Mouse (Mus musculus) heart, embryonic 16.5 days (tissue): ENCODE measurements at regions not wholly inside any gene's neighbourhood (a gene's known extent, or its start where the extent isn't known, plus 50 kb on each side); places are given as distances from the start of the nearest gene placed in this dataset.

ENCODE experiments used
- ATAC-seq: fragments of 200-750 bp; cut with Nextera tagmentation; replicated peaks from 2 replicates; pipeline ENCODE4 v1.8.0; 2017; ENCODE audit warnings: moderate number of reproducible peaks; ENCODE audit not compliant: insufficient read depth, low FRiP score; ENCODE audit errors: extremely low read depth
- H3K27ac ChIP-seq: fragments of 300-500 bp; sonication (generic); 2 replicates; pipeline ENCODE4 v1.5.1; 2014; ENCODE audit warnings: mild to moderate bottlenecking, low read length, control low read depth, moderate library complexity
- H3K27me3 ChIP-seq: fragments of 300-500 bp; sonication (generic); 2 replicates; pipeline ENCODE4 v1.6.1; 2014; ENCODE audit warnings: low read length, mixed read lengths; ENCODE audit not compliant: control insufficient read depth, insufficient read depth
- H3K36me3 ChIP-seq: fragments of 300-500 bp; sonication (generic); 2 replicates; pipeline ENCODE4 v1.6.1; 2014; ENCODE audit not compliant: control insufficient read depth, insufficient read depth
- H3K4me1 ChIP-seq: fragments of 300-500 bp; sonication (generic); 2 replicates; pipeline ENCODE4 v1.6.1; 2014; ENCODE audit warnings: low read length, mixed read lengths; ENCODE audit not compliant: control insufficient read depth, insufficient read depth
- H3K4me2 ChIP-seq: fragments of 300-500 bp; sonication (generic); 2 replicates; pipeline ENCODE4 v1.6.1; 2014; ENCODE audit warnings: low read depth, mild to moderate bottlenecking, control low read depth, low read length
- H3K4me3 ChIP-seq: fragments of 300-500 bp; sonication (generic); 2 replicates; pipeline ENCODE4 v1.5.1; 2014; ENCODE audit warnings: mild to moderate bottlenecking, control low read depth, low read length
- H3K9ac ChIP-seq: fragments of 300-500 bp; sonication (generic); 2 replicates; pipeline ENCODE4 v1.6.1; 2014; ENCODE audit warnings: low read length, control low read depth
- H3K9me3 ChIP-seq: fragments of 300-500 bp; sonication (generic); replicated peaks from 2 replicates; pipeline ENCODE4 v1.6.1; 2016; ENCODE audit warnings: low read length; ENCODE audit not compliant: control insufficient read depth
- WGBS: fragments of 180-500 bp; shearing (Covaris S2); extraction: QIAGEN DNeasy Blood & Tissue Kit; methylation state at CpG from one replicate; pipeline ENCODE4 v1.1.7; 2014; 5-methylcytosine and 5-hydroxymethylcytosine counted together

DNA sequence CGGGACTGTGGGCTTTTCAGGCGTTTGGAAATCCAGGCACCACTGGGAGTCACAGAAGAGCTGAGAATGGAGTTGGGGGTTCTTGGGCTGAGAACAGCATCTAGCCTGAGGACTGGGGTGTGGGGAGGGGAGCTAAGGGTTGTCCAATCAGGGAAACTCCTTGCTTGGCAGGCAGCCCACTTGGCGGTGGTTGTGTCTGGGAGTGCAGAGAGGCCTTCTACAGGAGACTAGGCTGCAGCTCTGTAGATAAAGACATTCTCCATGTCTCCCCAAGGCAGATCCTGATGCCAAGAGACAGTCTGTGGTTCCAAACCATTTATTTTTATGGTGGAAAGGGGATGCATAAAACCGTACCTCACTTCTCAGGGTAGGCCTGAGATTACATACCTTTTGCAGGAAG, 774.6 kb downstream of the Brinp1 start:
- ATAC-seq: no peak; the same call in 1 of the 2 replicates
- 55% methylated on average over 4 of the region's 4 CpGs for WGBS
- no peak overlapping the region for H3K4me2 ChIP-seq

DNA sequence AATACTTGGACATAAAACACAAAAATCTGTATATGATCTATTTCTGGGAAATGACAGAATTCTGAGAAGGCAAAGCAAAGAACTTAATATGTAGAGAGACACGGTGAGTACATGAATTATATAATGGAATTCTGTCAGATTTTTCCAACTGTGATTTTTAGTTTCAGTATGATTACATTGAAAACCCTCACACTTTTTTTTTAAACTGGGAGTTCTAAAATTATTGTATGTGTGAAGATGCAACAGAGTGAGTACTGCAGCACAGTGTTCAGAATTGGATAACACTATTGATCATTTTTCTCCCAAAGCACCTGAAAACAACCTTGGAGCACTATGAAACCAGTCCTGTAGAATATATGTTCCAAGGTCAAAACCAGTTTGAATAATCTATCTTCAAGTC, 797.7 kb downstream of the Brinp1 start:
- WGBS: 77% methylated on average over 1 of the region's 1 CpGs
- no peak overlapping the region for H3K4me3 ChIP-seq

More for the DNA sequence above, 774.6 kb downstream of the Brinp1 start:
- H3K4me3 ChIP-seq: no peak overlapping the region
- no peaks in the 10 kb centered on the region for H3K9me3 ChIP-seq
- H3K27me3 ChIP-seq: no peaks in the 10 kb centered on the region
- H3K4me1 ChIP-seq: no peaks in the 10 kb centered on the region
- no peaks in the 10 kb centered on the region for H3K36me3 ChIP-seq
- H3K27ac ChIP-seq: no peak overlapping the region
- H3K9ac ChIP-seq: no peak overlapping the region

DNA sequence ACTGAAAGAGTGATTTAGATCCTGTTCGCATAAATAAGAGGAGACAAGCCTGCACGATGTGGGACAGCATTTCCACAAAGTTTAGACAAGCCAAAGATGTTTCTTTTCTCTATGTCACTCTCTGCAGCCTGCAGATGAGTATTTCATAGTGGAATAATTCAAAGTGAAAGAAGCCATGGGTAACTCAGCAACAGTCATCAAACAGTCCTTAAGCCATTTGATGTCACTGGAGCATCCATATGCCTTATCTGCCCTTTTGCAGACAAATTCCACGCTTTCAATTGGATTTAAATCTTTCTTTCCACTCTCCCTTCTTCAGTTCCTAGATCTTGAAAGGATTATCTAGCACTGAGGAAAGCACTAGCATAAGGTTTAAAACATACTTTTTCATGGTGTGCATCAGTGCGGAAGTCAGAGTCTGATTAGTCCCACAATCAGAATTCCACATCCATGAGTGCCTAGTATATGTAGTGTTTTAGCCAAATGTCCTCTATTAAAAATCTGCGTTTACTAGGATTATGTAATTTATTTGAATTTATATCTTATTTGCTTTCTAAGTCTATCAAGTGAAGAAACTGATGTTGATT, 805.6 kb downstream of the Brinp1 start:
- 74% methylated on average over 5 of the region's 5 CpGs for WGBS
- Histone ChIP-seq H3K27me3 (no peaks in the 10 kb centered on the region), H3K4me1 (no peaks in the 10 kb centered on the region), H3K27ac (no peak overlapping the region), H3K9me3 (no peaks in the 10 kb centered on the region), H3K4me3 (no peak overlapping the region), H3K9ac (no peak overlapping the region), H3K4me2 (no peak overlapping the region), H3K36me3 (no peaks in the 10 kb centered on the region)
- no peak for ATAC-seq

More for the DNA sequence above, 797.7 kb downstream of the Brinp1 start:
- Histone ChIP-seq H3K36me3 (no peaks in the 10 kb centered on the region), H3K9me3 (no peaks in the 10 kb centered on the region), H3K27me3 (no peaks in the 10 kb centered on the region), H3K4me2 (no peak overlapping the region), H3K27ac (no peak overlapping the region), H3K4me1 (no peaks in the 10 kb centered on the region), H3K9ac (no peak overlapping the region)
- ATAC-seq: no peak

DNA sequence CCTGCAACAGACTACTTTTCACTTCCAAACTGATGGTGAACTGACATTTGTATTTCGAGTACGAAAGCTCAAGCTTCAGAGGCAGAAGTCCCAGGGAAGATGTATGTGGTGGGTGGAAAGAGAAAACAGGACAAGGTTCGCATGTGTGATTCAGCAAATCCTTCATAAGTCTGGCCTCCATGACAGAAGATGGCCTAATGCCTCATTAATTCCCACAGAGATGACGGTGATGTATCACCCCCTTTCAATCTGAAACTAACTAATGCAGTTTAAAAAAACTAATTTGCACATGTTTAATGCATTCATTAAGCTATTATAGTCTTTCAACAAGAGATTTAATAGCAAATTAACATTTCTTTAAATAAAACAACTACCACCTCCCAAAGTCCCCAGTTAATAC, 826.1 kb downstream of the Brinp1 start:
- Histone ChIP-seq H3K4me1 (no peaks in the 10 kb centered on the region), H3K27ac (no peak overlapping the region), H3K9ac (no peak overlapping the region), H3K4me3 (no peak overlapping the region), H3K9me3 (no peaks in the 10 kb centered on the region), H3K36me3 (no peaks in the 10 kb centered on the region), H3K27me3 (no peaks in the 10 kb centered on the region), H3K4me2 (no peak overlapping the region)
- WGBS: 58% methylated on average over 4 of the region's 4 CpGs
- ATAC-seq: no peak

DNA sequence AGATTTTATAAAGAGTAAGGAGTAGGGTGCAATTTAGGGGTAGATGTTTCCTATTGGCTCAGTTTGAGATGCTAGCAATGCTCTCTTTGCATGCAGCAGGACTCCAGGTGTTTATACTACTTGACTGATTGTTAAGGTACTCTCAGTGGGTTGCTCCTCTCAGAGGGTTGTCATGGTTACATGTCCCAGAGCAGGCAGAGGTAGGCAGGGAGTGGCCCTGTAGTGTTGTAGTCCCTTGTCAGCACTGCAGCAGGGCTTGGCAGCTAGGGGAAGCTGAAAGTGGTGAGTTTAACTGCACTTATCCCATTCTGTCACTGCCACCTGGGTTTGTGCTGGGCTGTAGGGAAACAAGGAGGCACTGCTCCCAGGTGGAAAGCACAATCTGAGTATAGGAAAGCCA, 839.7 kb downstream of the Brinp1 start:
- Histone ChIP-seq H3K4me2 (no peak overlapping the region), H3K9me3 (no peaks in the 10 kb centered on the region; the same call in 1 of the 2 replicates), H3K4me1 (no peaks in the 10 kb centered on the region), H3K36me3 (no peaks in the 10 kb centered on the region), H3K27ac (no peak overlapping the region), H3K9ac (no peak overlapping the region), H3K4me3 (no peak overlapping the region), H3K27me3 (no peaks in the 10 kb centered on the region)
- no peak for ATAC-seq

DNA sequence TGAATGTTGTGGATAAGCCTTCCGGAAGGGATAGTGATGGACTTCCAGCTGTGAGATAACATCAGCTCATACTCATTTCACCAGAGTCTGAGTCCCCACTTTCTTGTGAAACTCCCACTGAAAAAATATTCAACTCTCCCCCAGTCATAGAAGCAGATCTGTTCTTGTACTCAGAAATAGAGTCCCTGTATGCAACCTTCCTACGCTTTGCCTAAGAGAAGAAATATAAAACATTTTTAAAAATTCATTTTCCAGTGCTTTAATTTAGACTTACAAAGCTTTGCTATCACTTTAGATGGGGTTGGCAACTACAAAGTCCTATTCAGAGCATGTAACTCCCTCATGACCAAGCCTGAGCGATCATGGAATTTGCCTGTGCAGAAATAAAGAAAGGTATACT, 868.9 kb downstream of the Brinp1 start:
- H3K27me3 ChIP-seq: no peaks in the 10 kb centered on the region
- no peak overlapping the region for H3K4me3 ChIP-seq
- no peak overlapping the region for H3K4me2 ChIP-seq
- H3K9me3 ChIP-seq: no peaks in the 10 kb centered on the region
- H3K36me3 ChIP-seq: no peaks in the 10 kb centered on the region
- 80% methylated on average over 3 of the region's 3 CpGs for WGBS
- no peak overlapping the region for H3K27ac ChIP-seq
- H3K4me1 ChIP-seq: no peaks in the 10 kb centered on the region
- ATAC-seq: no peak
- H3K9ac ChIP-seq: no peak overlapping the region

DNA sequence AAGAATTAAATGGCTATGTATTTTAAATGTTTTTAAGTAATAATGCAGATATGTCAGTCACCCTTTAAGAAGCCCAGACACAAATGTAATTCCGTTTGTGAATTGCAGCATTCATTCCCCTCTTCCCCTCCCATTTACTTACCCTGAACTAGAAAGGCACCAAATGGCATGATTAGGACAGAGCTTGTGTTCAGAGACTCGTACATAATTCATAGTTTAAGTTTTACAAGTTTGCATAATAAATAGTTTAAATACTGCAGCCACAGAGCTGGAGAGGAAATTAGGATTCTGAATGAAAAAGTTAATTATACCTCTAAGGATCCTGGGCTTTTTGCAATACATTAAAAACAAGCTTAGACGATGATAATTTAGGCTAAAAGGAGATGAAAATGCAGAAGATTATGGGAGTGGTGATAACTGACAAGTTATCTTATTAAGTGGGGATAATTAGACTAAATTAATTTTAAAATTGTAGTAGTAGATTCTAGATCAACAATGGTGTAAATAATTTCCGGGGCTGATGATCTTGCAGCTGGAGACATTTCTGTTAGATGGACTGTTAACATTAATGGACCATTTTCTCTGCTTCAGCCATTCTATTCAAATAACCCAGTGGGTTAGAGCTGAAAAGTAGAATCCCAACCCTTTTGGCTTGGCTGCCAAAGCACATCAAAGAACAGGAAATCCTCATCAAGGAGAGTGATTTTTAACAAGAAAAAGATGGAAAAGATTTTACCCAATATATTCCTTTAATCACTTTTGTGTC, 897.2 kb downstream of the Brinp1 start:
- Histone ChIP-seq H3K36me3 (no peaks in the 10 kb centered on the region), H3K4me1 (no peaks in the 10 kb centered on the region), H3K9me3 (no peaks in the 10 kb centered on the region), H3K4me3 (no peak overlapping the region), H3K27ac (no peak overlapping the region), H3K4me2 (no peak overlapping the region), H3K9ac (no peak overlapping the region), H3K27me3 (no peaks in the 10 kb centered on the region)
- ATAC-seq: no peak
- WGBS: 60% methylated on average over 4 of the region's 4 CpGs

DNA sequence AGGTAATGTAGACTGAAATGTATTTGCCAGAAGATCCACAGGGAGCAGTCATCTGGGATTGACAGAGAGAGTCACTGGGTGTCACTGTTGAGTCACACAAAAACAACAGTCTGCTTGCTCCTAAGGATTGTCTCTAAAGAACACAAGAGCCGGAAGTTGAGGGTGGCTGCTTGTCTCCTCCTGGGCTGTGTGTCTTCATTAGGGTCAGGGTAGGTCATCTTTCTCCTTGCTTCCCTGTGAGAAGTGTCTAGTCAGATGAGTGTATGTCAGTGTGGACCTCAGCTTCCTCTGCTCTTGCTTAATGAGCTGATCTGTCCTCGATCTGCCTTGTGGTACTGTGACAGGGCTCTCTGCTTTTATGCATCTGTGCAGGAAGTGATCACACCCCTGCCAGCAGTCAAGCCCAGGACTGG, 931.3 kb downstream of the Brinp1 start:
- no peak overlapping the region for H3K27ac ChIP-seq
- no peak overlapping the region for H3K9ac ChIP-seq
- H3K4me1 ChIP-seq: no peaks in the 10 kb centered on the region
- H3K27me3 ChIP-seq: no peaks in the 10 kb centered on the region
- no peaks in the 10 kb centered on the region for H3K9me3 ChIP-seq
- H3K4me2 ChIP-seq: 0 out of 2 replicates have a peak overlapping the region, but pooled peaks have one; percentile 10
- ATAC-seq: no peak
- WGBS: 14% methylated on average over 2 of the region's 2 CpGs
- no peaks in the 10 kb centered on the region for H3K36me3 ChIP-seq
- no peak overlapping the region for H3K4me3 ChIP-seq

DNA sequence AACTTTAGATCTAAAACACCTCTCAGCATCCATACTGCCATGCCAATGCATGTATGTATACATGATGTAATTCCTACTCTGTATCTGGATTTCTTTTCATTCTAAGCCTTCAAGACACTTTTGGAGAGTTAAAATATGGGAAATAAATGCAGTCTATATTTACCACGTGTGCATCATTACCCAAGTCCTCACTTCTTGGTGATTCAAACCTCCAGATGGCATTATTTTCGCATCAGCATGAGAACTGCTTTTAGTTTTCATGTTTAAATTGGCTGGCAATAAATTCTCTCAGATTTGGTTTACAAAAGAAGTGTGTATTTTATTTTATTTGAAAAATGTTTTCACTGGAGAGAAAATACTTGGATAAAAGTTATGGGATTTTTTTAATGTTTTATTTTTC, 942.8 kb downstream of the Brinp1 start:
- Histone ChIP-seq H3K9ac (no peak overlapping the region), H3K36me3 (no peaks in the 10 kb centered on the region), H3K27ac (no peak overlapping the region), H3K4me2 (no peak overlapping the region), H3K27me3 (no peaks in the 10 kb centered on the region), H3K4me1 (no peaks in the 10 kb centered on the region), H3K4me3 (no peak overlapping the region), H3K9me3 (no peaks in the 10 kb centered on the region)
- ATAC-seq: no peak
- WGBS: 58% methylated on average over 2 of the region's 2 CpGs
